Mouse (Mus musculus) testis, postnatal 14 days (tissue): ENCODE measurements around the gene Olfr178.

Experiments used
- DNase-seq: peaks from one replicate; pipeline ENCODE4 v3.0.0; 2021; ENCODE audit warnings: low spot score

Gene Olfr178

GRCm38 (mm10) chr16:58891963-58892362 is at the start of gene Olfr178:
Gene Olfr178, minus strand, starts transcription at chr16:58892063.
- DNase-seq = no peak

- DNase-seq = no peak
Observed at GRCm38 (mm10) chr16:58929292-58929691, 37.4 kb upstream of the Olfr178 start, which contains the start of gene Olfr180. Gene Olfr180, minus strand, starts transcription at chr16:58929392.

GRCm38 (mm10) chr16:58928655-58929054 is 36.8 kb upstream of the Olfr178 start, which contains the start of gene Olfr181:
Gene Olfr181, minus strand, starts transcription at chr16:58928755.
- no peak for DNase-seq

GRCm38 (mm10) chr16:58884416-58884815 is 7.4 kb downstream of the Olfr178 start:
- DNase-seq = no peak

- no peak for DNase-seq
Observed at GRCm38 (mm10) chr16:58874668-58875067, 17.2 kb downstream of the Olfr178 start, which contains the start of gene Olfr177. Gene Olfr177, minus strand, starts transcription at chr16:58874768.

- DNase-seq = no peak
Observed at GRCm38 (mm10) chr16:58861479-58861878, 30.4 kb downstream of the Olfr178 start.

GRCm38 (mm10) chr16:58860032-58860737 is 31.7 kb downstream of the Olfr178 start:
- no peak for DNase-seq
